Mouse (Mus musculus) limb, embryonic 14.5 days (tissue): ENCODE measurements around the gene Slc23a2. TPM values are rescaled to one million over a fixed set of nuclear protein-coding genes. Genes with fewer than 3 reads are reported as not detected.

Source experiments
- ATAC-seq: fragments of 200-750 bp; cut with Nextera tagmentation; 2 replicates; pipeline ENCODE4 v1.8.0; 2017; ENCODE audit warnings: low read depth, moderate number of reproducible peaks, moderate TSS enrichment; ENCODE audit not compliant: low FRiP score
- DNase-seq: peaks from one replicate; pipeline ENCODE4 v3.0.0-alpha.2; 2015; ENCODE audit warnings: low spot score
- H3K27ac ChIP-seq: fragments of 300-500 bp; sonication (generic); replicated peaks from 2 replicates; pipeline ENCODE4 v1.5.1; 2014; ENCODE audit warnings: low read depth, mild to moderate bottlenecking, low read length, moderate library complexity, mixed read lengths
- H3K27me3 ChIP-seq: fragments of 300-500 bp; sonication (generic); 2 replicates; pipeline ENCODE4 v1.6.1; 2014; ENCODE audit warnings: low read length, mixed read lengths; ENCODE audit not compliant: control insufficient read depth, insufficient read depth
- H3K36me3 ChIP-seq: fragments of 300-500 bp; sonication (generic); 2 replicates; pipeline ENCODE4 v1.6.1; 2014; ENCODE audit warnings: mild to moderate bottlenecking, low read length, moderate library complexity, mixed read lengths; ENCODE audit not compliant: control insufficient read depth, insufficient read depth
- H3K4me1 ChIP-seq: fragments of 300-500 bp; sonication (generic); 2 replicates; pipeline ENCODE4 v1.6.1; 2014; ENCODE audit warnings: antibody characterized with exemption, low read length, mixed read lengths; ENCODE audit not compliant: control insufficient read depth, insufficient read depth
- H3K4me2 ChIP-seq: fragments of 300-500 bp; sonication (generic); replicated peaks from 2 replicates; pipeline ENCODE4 v1.6.1; 2014; ENCODE audit warnings: low read depth, mild to moderate bottlenecking, low read length, moderate library complexity; ENCODE audit not compliant: severe bottlenecking
- H3K4me3 ChIP-seq: fragments of 300-500 bp; sonication (generic); replicated peaks from 2 replicates; pipeline ENCODE4 v1.5.1; 2014; ENCODE audit warnings: low read length
- H3K9ac ChIP-seq: fragments of 300-500 bp; sonication (generic); 2 replicates; pipeline ENCODE4 v1.6.1; 2014; ENCODE audit warnings: mild to moderate bottlenecking, low read depth, low read length, moderate library complexity; ENCODE audit not compliant: severe bottlenecking
- H3K9me3 ChIP-seq: fragments of 300-500 bp; sonication (generic); 2 replicates; pipeline ENCODE4 v1.6.1; 2016; ENCODE audit warnings: low read length; ENCODE audit not compliant: control insufficient read depth
- POLR2A ChIP-seq: fragments of 200-500 bp; IDR thresholded peaks from 2 replicates; pipeline ENCODE4 v1.8.0; 2012; ENCODE audit warnings: inconsistent platforms, mild to moderate bottlenecking, moderate library complexity, borderline replicate concordance; ENCODE audit not compliant: insufficient read depth, insufficient read length; ENCODE audit errors: extremely low read depth
- WGBS: fragments of 180-500 bp; shearing (Covaris S2); extraction: QIAGEN DNeasy Blood & Tissue Kit; methylation state at CpG from one replicate; pipeline ENCODE4 v1.1.7; 2014; 5-methylcytosine and 5-hydroxymethylcytosine counted together
- polyA plus RNA-seq, 2 experiments: library from polyadenylated mRNA; depleted of rRNA in 1 of 2; stranded (reverse) in 1 of 2; unstranded in 1 of 2; fragments of >200 nt; fragmentation: Nextera tagmentation in 1 of 2; extraction: Ambion mirVana in 1 of 2; gene quantifications; 2 replicates each; pipeline versions ENCODE4 v1.2.1 to v1.2.3; 2012 to 2014

Gene Slc23a2
- polyA plus RNA-seq, 2 experiments: 15.6 to 17.6 TPM

- H3K27ac ChIP-seq: no peak overlapping the region
Observed at GRCm38 (mm10) chr2:132073052-132073451, 71.9 kb downstream of the Slc23a2 start.

GRCm38 (mm10) chr2:132069985-132070735 is 74.7 kb downstream of the Slc23a2 start:
- ATAC-seq: no peak
- no peak overlapping the region for H3K27ac ChIP-seq
- WGBS: 71% methylated on average over 10 of the region's 10 CpGs

More at GRCm38 (mm10) chr2:132073052-132073451, 71.9 kb downstream of the Slc23a2 start:
- no peak for TF ChIP-seq POLR2A
- Histone ChIP-seq H3K4me1 (no peaks in the 10 kb centered on the region), H3K9me3 (no peaks in the 10 kb centered on the region), H3K9ac (no peak overlapping the region), H3K4me2 (no peak overlapping the region), H3K36me3 (peaks cover 41% of the 10 kb centered on the region), H3K27me3 (no peaks in the 10 kb centered on the region), H3K4me3 (no peak overlapping the region)
- 84% methylated on average over 3 of the region's 3 CpGs for WGBS
- ATAC-seq (no peak), DNase-seq (no peak)

DNA sequence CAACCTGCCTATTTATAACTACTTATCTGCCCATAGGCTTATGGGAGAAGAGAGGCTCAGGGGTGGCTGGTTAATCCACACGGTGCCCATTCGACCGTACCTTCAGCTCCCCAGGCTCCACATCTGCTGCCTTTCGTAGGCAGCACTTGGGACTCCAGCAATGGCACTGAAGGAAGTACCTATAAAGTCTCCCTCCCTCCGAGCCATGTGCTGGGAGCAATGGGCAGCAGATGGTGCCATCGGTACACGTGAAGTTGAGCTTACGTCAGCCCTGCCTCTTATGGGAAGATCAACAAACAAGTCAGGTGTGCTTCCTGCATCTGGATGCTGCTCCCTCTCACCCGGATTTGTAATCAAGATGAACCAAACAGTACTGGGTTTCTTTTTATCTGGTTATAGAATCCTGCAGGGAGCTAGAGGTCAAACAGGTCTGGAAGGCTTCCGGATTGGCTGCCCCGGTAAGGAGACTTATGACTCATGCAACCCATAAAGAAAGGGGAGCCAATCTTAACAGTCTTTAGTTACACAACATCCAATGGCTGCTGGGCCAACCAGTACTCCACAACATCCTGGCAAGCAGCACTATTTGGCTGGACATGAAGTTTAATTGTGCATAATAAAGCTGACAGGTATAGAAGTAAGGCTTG is 80.6 kb downstream of the Slc23a2 start:
- 64% methylated on average over 11 of the region's 11 CpGs for WGBS
- Histone ChIP-seq H3K36me3 (peaks cover 39% of the 10 kb centered on the region), H3K27me3 (no peaks in the 10 kb centered on the region), H3K9me3 (no peaks in the 10 kb centered on the region), H3K4me3 (no peak overlapping the region), H3K9ac (no peak overlapping the region), H3K4me2 (no peak overlapping the region), H3K4me1 (no peaks in the 10 kb centered on the region), H3K27ac (no peak overlapping the region)
- ATAC-seq: no peak
- TF ChIP-seq POLR2A: no peak
- DNase-seq: no peak

More at GRCm38 (mm10) chr2:132069985-132070735, 74.7 kb downstream of the Slc23a2 start:
- Histone ChIP-seq H3K27me3 (no peaks in the 10 kb centered on the region), H3K4me2 (no peak overlapping the region), H3K9ac (no peak overlapping the region), H3K4me3 (no peak overlapping the region), H3K9me3 (no peaks in the 10 kb centered on the region), H3K36me3 (peaks cover 47% of the 10 kb centered on the region), H3K4me1 (no peaks in the 10 kb centered on the region)
- DNase-seq: no peak
- no peak for TF ChIP-seq POLR2A

DNA sequence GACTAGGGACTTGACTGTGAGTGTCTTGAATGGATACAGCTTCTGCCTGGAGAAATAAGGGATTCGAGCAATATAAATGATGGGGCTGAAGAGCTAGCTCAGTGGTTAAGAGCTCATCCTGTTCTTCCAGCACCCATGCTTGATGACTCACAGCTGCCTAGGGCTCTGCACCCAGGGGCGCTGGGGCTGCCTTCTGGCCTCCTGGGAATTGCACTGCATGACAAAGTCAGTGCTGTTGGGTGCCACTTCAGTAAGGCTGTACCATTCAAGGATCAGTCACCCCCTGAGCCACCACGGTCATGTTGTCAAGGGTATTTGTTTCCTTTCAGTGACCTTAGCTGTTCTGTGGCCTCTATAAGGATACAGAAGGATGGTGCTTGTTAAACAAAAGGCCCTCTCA is 81.1 kb downstream of the Slc23a2 start:
- H3K4me3 ChIP-seq: no peak overlapping the region
- no peak overlapping the region for H3K4me2 ChIP-seq
- H3K27me3 ChIP-seq: no peaks in the 10 kb centered on the region
- H3K4me1 ChIP-seq: no peaks in the 10 kb centered on the region
- no peak for DNase-seq
- no peak for TF ChIP-seq POLR2A
- peaks cover 44% of the 10 kb centered on the region for H3K36me3 ChIP-seq
- H3K9ac ChIP-seq: no peak overlapping the region
- ATAC-seq: no peak
- no peaks in the 10 kb centered on the region for H3K9me3 ChIP-seq
- no peak overlapping the region for H3K27ac ChIP-seq
- WGBS: 88% methylated on average over 3 of the region's 3 CpGs

DNA sequence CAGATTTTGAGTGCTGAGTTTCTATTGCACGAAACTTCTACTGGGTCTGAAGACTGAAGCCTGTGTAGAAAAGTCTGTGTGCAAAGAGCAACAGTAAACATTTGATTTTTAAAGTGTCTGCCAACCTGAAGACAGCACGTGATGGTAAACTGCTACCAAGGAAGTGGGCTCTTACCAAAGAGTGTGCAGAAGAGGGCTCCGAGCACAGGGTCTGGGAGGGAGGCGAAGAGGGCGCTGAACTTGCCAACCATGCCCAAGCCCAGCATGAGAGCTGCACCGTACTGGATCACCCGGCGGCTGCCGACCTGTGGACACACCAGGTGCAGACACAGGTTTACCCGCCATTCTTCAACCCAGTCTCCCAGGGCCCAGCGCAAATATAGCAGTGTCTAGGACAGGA is 83.0 kb downstream of the Slc23a2 start:
- Histone ChIP-seq H3K4me3 (no peak overlapping the region), H3K36me3 (peaks cover 59% of the 10 kb centered on the region), H3K4me1 (no peaks in the 10 kb centered on the region), H3K4me2 (no peak overlapping the region), H3K27ac (no peak overlapping the region), H3K9ac (no peak overlapping the region), H3K9me3 (no peaks in the 10 kb centered on the region), H3K27me3 (no peaks in the 10 kb centered on the region)
- no peak for TF ChIP-seq POLR2A
- WGBS: 94% methylated on average over 11 of the region's 11 CpGs
- DNase-seq: no peak
- ATAC-seq: no peak
